Mouse (Mus musculus) liver, adult 2 months (tissue): ENCODE measurements around the gene Ccn2. TPM values are rescaled to one million over a fixed set of nuclear protein-coding genes. Genes with fewer than 3 reads are reported as not detected.

Experiments
- DNase-seq: peaks from one replicate; pipeline ENCODE4 v3.0.0-alpha.2; 2011; ENCODE audit warnings: low read depth, low spot score; ENCODE audit errors: extremely low read depth
- H3K27ac ChIP-seq: fragments of 200-500 bp; replicated peaks from 2 replicates; pipeline ENCODE4 v1.5.1; 2012; ENCODE audit warnings: low read depth, mild to moderate bottlenecking, control low read depth, inconsistent platforms, low read length; ENCODE audit not compliant: insufficient read depth
- H3K27me3 ChIP-seq: fragments of 200-500 bp; 2 replicates; pipeline ENCODE4 v1.6.1; 2012; ENCODE audit warnings: mild to moderate bottlenecking, moderate library complexity, low read length, inconsistent platforms; ENCODE audit not compliant: control insufficient read depth, insufficient read depth
- H3K36me3 ChIP-seq: fragments of 200-500 bp; 2 replicates; pipeline ENCODE4 v1.6.1; 2012; ENCODE audit warnings: low read length, inconsistent platforms; ENCODE audit not compliant: control insufficient read depth, insufficient read depth
- H3K4me1 ChIP-seq: fragments of 200-500 bp; 2 replicates; pipeline ENCODE4 v1.6.1; 2011; ENCODE audit warnings: low read length; ENCODE audit not compliant: control insufficient read depth, insufficient read depth
- H3K4me3 ChIP-seq: fragments of 200-500 bp; 2 replicates; pipeline ENCODE4 v1.5.1; 2011; ENCODE audit warnings: low read depth, mild to moderate bottlenecking, control low read depth, low read length, moderate library complexity; ENCODE audit not compliant: insufficient read depth
- H3K79me2 ChIP-seq: fragments of 200-500 bp; 2 replicates; pipeline ENCODE4 v1.6.1; 2012; ENCODE audit warnings: inconsistent platforms, mild to moderate bottlenecking, low read length, moderate library complexity; ENCODE audit not compliant: control insufficient read depth, insufficient read depth
- H3K9ac ChIP-seq: fragments of 200-500 bp; 2 replicates; pipeline ENCODE4 v1.6.1; 2012; ENCODE audit warnings: low read depth, mild to moderate bottlenecking, control low read depth, inconsistent platforms, low read length
- CTCF ChIP-seq: fragments of 200-500 bp; IDR thresholded peaks from 2 replicates; pipeline ENCODE4 v1.5.1; 2011; ENCODE audit warnings: low read depth, low read length, control low read depth
- POLR2A ChIP-seq: fragments of 200-500 bp; IDR thresholded peaks from 2 replicates; pipeline ENCODE4 v1.6.1; 2011; ENCODE audit warnings: low read length, control low read depth; ENCODE audit not compliant: insufficient read depth; ENCODE audit errors: extremely low read depth
- WGBS: fragments of 180-500 bp; shearing (Covaris S2); methylation state at CpG from one replicate; pipeline ENCODE4 v1.1.7; 2018; 5-methylcytosine and 5-hydroxymethylcytosine counted together
- polyA plus RNA-seq: library from polyadenylated mRNA; depleted of rRNA; stranded (reverse); fragments of >200 nt; gene quantifications from 2 replicates; pipeline ENCODE4 v1.2.3, GENCODE M21; 2012
- total RNA-seq: library from RNA; depleted of rRNA; stranded (reverse); fragments of >200 nt; gene quantifications from 2 replicates; pipeline ENCODE4 v1.2.3, GENCODE M21; 2014

Gene Ccn2
- total and polyA plus RNA-seq, 2 experiments, result 4.0 to 6.6 TPM

DNA sequence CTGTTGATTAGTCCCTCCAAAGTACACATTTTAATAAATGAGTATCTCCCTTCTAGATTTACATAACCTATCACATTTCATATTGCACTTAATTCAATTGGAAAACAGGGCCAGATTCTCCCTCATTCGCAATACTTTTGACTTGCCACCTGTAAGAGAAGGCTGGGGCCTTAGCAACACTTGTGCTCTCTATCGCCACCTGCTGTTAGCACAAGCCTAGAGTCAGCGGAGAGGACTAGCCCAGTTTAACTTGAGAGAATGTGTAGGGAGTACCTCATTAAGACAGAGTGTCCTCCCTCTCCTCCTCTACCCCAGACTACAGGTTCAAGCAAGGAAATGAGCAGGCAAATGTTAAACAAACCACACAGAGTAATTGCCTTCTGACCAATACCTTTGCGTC, 4.1 kb upstream of the Ccn2 start:
- H3K27ac ChIP-seq, result no peak overlapping the region
- no peaks in the 10 kb centered on the region for H3K4me1 ChIP-seq
- TF ChIP-seq CTCF (peak; percentile 78), POLR2A (no peak)
- H3K79me2 ChIP-seq, result no peaks in the 10 kb centered on the region
- H3K36me3 ChIP-seq, result no peaks in the 10 kb centered on the region
- no peak overlapping the region for H3K4me3 ChIP-seq
- 14% methylated on average over 4 of the region's 4 CpGs for WGBS
- DNase-seq, result peak; percentile 68
- no peaks in the 10 kb centered on the region for H3K27me3 ChIP-seq
- no peak overlapping the region for H3K9ac ChIP-seq

DNA sequence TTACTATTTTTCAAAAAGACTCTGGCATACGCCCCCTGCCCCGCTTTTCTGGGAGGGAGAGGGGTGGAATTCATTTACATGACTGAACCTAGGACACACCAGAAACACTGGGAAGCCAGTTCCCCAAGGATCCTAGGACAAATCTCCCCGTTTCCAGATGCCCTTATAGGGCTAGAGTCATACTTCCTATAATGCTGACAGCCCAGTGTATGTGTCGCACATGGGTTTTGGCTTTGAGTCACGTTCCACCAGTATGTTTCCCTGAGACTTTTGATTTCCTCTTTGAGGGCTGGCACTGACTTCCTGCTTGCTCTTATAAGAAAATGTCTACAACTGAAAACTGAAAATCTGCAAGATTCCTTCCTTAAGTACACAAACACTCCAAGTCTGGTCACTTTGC, 3.5 kb upstream of the Ccn2 start:
- H3K4me3 ChIP-seq, result no peak overlapping the region
- H3K36me3 ChIP-seq, result no peaks in the 10 kb centered on the region
- WGBS, result 66% methylated on average over 5 of the region's 5 CpGs
- no peak overlapping the region for H3K9ac ChIP-seq
- TF ChIP-seq POLR2A, result no peak
- no peak for TF ChIP-seq CTCF
- H3K79me2 ChIP-seq, result no peaks in the 10 kb centered on the region
- peak; percentile 10 for DNase-seq
- no peak overlapping the region for H3K27ac ChIP-seq
- H3K27me3 ChIP-seq, result no peaks in the 10 kb centered on the region; the same call in 1 of the 2 replicates
- H3K4me1 ChIP-seq, result no peaks in the 10 kb centered on the region

GRCm38 (mm10) chr10:24592318-24592717, 2.9 kb upstream of the Ccn2 start:
- no peak overlapping the region for H3K9ac ChIP-seq
- 55% methylated on average over 2 of the region's 2 CpGs for WGBS
- no peak overlapping the region for H3K27ac ChIP-seq
- no peaks in the 10 kb centered on the region for H3K79me2 ChIP-seq
- H3K4me3 ChIP-seq, result no peak overlapping the region
- no peaks in the 10 kb centered on the region for H3K4me1 ChIP-seq
- no peaks in the 10 kb centered on the region; the same call in 1 of the 2 replicates for H3K27me3 ChIP-seq
- H3K36me3 ChIP-seq, result no peaks in the 10 kb centered on the region
- DNase-seq, result no peak
- TF ChIP-seq CTCF (no peak), POLR2A (no peak)

DNA sequence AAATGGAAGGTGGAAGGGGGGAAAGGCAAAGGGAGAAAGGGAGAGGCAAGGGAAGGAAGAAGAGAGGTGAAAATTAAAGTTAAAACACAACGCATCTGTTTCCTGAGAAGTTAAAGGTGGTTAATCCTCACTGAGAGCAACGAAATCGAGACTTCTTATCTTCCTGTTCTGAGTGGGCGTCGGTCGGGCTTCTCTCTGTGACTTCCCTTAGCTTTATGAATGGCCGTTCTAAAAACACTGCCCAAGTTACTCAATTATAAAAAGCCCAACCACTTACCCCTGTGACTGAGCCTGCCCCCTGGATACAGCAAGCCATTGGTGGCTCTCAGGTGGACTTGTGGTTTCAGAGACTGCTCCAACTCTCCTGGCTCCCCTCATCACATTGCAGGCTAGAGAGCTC, 2.3 kb upstream of the Ccn2 start:
- Histone ChIP-seq H3K79me2 (no peaks in the 10 kb centered on the region), H3K36me3 (no peaks in the 10 kb centered on the region), H3K27me3 (no peaks in the 10 kb centered on the region; the same call in 1 of the 2 replicates), H3K4me1 (no peaks in the 10 kb centered on the region), H3K9ac (no peak overlapping the region), H3K27ac (no peak overlapping the region), H3K4me3 (no peak overlapping the region)
- WGBS, result 64% methylated on average over 7 of the region's 7 CpGs
- TF ChIP-seq CTCF (no peak), POLR2A (no peak)
- DNase-seq, result no peak

- Histone ChIP-seq H3K9ac (no peak overlapping the region), H3K4me1 (no peaks in the 10 kb centered on the region), H3K36me3 (no peaks in the 10 kb centered on the region), H3K79me2 (no peaks in the 10 kb centered on the region), H3K27ac (no peak overlapping the region), H3K27me3 (no peaks in the 10 kb centered on the region; the same call in 1 of the 2 replicates), H3K4me3 (no peak overlapping the region)
- WGBS, result 90% methylated on average over 4 of the region's 4 CpGs
- no peak for DNase-seq
- no peak for TF ChIP-seq CTCF
- no peak for TF ChIP-seq POLR2A
These were observed 1.7 kb upstream of the Ccn2 start for GRCm38 (mm10) chr10:24593556-24593955.

DNA sequence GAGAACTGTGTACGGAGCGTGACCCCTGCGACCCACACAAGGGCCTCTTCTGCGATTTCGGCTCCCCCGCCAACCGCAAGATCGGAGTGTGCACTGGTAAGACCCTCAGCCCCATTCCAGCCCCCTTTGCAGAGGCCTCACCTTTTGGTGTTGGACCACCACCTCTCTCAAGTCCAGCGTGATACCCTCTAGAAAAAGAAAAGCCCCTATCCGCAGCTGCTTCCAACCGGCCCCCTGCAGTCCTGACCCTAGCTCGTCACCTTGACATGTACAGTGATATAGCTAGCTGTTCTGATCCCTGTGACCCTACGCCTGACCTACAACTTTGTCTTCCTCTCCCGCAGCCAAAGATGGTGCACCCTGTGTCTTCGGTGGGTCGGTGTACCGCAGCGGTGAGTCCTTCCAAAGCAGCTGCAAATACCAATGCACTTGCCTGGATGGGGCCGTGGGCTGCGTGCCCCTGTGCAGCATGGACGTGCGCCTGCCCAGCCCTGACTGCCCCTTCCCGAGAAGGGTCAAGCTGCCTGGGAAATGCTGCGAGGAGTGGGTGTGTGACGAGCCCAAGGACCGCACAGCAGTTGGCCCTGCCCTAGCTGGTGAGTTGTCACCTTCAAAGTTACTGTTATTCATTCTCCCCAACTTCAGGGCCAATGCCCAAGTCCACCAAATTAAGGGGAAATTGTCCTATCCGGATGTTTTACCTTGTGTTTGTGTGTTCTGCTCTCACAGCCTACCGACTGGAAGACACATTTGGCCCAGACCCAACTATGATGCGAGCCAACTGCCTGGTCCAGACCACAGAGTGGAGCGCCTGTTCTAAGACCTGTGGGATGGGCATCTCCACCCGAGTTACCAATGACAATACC, 994 bp downstream of the Ccn2 start:
- TF ChIP-seq CTCF (no peak), POLR2A (no peak)
- 23% methylated on average over 31 of the region's 31 CpGs for WGBS
- peak overlapping the region; percentile 63 for H3K4me3 ChIP-seq
- H3K27ac ChIP-seq, result peak overlapping the region; percentile 35; the same call in 1 of the 2 replicates
- no peaks in the 10 kb centered on the region; the same call in 1 of the 2 replicates for H3K27me3 ChIP-seq
- H3K4me1 ChIP-seq, result no peaks in the 10 kb centered on the region
- no peaks in the 10 kb centered on the region for H3K36me3 ChIP-seq
- DNase-seq, result no peak
- H3K79me2 ChIP-seq, result no peaks in the 10 kb centered on the region
- peak overlapping the region; percentile 64 for H3K9ac ChIP-seq
